Mouse (Mus musculus) limb, embryonic 11.5 days (tissue): Measurements from ENCODE around the gene Itga8. TPM values are rescaled to one million over a fixed set of nuclear protein-coding genes. Genes with fewer than 3 reads are reported as not detected.

Experiments
- ATAC-seq: fragments of 200-750 bp; cut with Nextera tagmentation; 2 replicates; pipeline ENCODE4 v1.8.0; 2017; ENCODE audit warnings: low read depth; ENCODE audit not compliant: insufficient number of reproducible peaks, low FRiP score, low TSS enrichment
- DNase-seq: peaks from one replicate; pipeline ENCODE4 v3.0.0-alpha.2; 2015; ENCODE audit warnings: low spot score
- H3K27ac ChIP-seq: fragments of 300-500 bp; sonication (generic); replicated peaks from 2 replicates; pipeline ENCODE4 v1.5.1; 2014; ENCODE audit warnings: low read depth, mild to moderate bottlenecking, low read length
- H3K27me3 ChIP-seq: fragments of 300-500 bp; sonication (generic); 2 replicates; pipeline ENCODE4 v1.6.1; 2014; ENCODE audit warnings: mild to moderate bottlenecking, low read length, mixed read lengths; ENCODE audit not compliant: control insufficient read depth, insufficient read depth
- H3K36me3 ChIP-seq: fragments of 300-500 bp; sonication (generic); 2 replicates; pipeline ENCODE4 v1.6.1; 2014; ENCODE audit warnings: mild to moderate bottlenecking, low read length, moderate library complexity, mixed read lengths; ENCODE audit not compliant: control insufficient read depth, insufficient read depth
- H3K4me1 ChIP-seq: fragments of 300-500 bp; sonication (generic); 2 replicates; pipeline ENCODE4 v1.6.1; 2014; ENCODE audit warnings: low read length, mixed read lengths; ENCODE audit not compliant: control insufficient read depth, insufficient read depth
- H3K4me2 ChIP-seq: fragments of 300-500 bp; sonication (generic); 2 replicates; pipeline ENCODE4 v1.6.1; 2014; ENCODE audit warnings: low read depth, mild to moderate bottlenecking, moderate library complexity; ENCODE audit not compliant: severe bottlenecking
- H3K4me3 ChIP-seq: fragments of 300-500 bp; sonication (generic); 2 replicates; pipeline ENCODE4 v1.5.1; 2014; ENCODE audit warnings: low read depth, low read length
- H3K9ac ChIP-seq: fragments of 300-500 bp; sonication (generic); 2 replicates; pipeline ENCODE4 v1.6.1; 2014; ENCODE audit warnings: mild to moderate bottlenecking, low read length
- H3K9me3 ChIP-seq: fragments of 300-500 bp; sonication (generic); 2 replicates; pipeline ENCODE4 v1.6.1; 2016; ENCODE audit warnings: low read length; ENCODE audit not compliant: control insufficient read depth
- WGBS: fragments of 180-500 bp; shearing (Covaris S2); extraction: QIAGEN DNeasy Blood & Tissue Kit; methylation state at CpG from one replicate; pipeline ENCODE4 v1.1.7; 2014; 5-methylcytosine and 5-hydroxymethylcytosine counted together
- polyA plus RNA-seq: library from polyadenylated mRNA; unstranded; fragments of >200 nt; fragmentation: Nextera tagmentation; extraction: Ambion mirVana; gene quantifications from 2 replicates; pipeline ENCODE4 v1.2.1, GENCODE M21; 2014

Gene Itga8
- polyA plus RNA-seq, 1 experiment from 2014 or later: 11.4 TPM

- no peak for DNase-seq
- H3K9me3 ChIP-seq: no peaks in the 10 kb centered on the region
- H3K4me2 ChIP-seq: no peak overlapping the region
- H3K27me3 ChIP-seq: no peaks in the 10 kb centered on the region
- H3K4me1 ChIP-seq: 0 out of 2 replicates have a peak, but pooled peaks cover 7% of the 10 kb centered on the region
- 85% methylated on average over 3 of the region's 3 CpGs for WGBS
- no peak for ATAC-seq
- H3K36me3 ChIP-seq: no peaks in the 10 kb centered on the region
- H3K9ac ChIP-seq: no peak overlapping the region
- no peak overlapping the region for H3K27ac ChIP-seq
- H3K4me3 ChIP-seq: no peak overlapping the region
These were observed 11.5 kb downstream of the Itga8 start for GRCm38 (mm10) chr2:12290235-12290634.

GRCm38 (mm10) chr2:12287831-12288230 lies 13.9 kb downstream of the Itga8 start:
- 0 out of 2 replicates have a peak, but pooled peaks cover 2% of the 10 kb centered on the region for H3K4me1 ChIP-seq
- H3K4me2 ChIP-seq: no peak overlapping the region
- no peak overlapping the region for H3K4me3 ChIP-seq
- H3K36me3 ChIP-seq: no peaks in the 10 kb centered on the region
- H3K27me3 ChIP-seq: no peaks in the 10 kb centered on the region
- H3K27ac ChIP-seq: no peak overlapping the region
- no peaks in the 10 kb centered on the region for H3K9me3 ChIP-seq
- no peak for ATAC-seq
- H3K9ac ChIP-seq: no peak overlapping the region
- no peak for DNase-seq
- 93% methylated on average over 3 of the region's 3 CpGs for WGBS

GRCm38 (mm10) chr2:12280664-12281063 lies 21.1 kb downstream of the Itga8 start:
- Histone ChIP-seq H3K9me3 (no peaks in the 10 kb centered on the region), H3K4me3 (no peak overlapping the region), H3K36me3 (no peaks in the 10 kb centered on the region), H3K27me3 (no peaks in the 10 kb centered on the region), H3K4me1 (no peaks in the 10 kb centered on the region), H3K27ac (no peak overlapping the region), H3K4me2 (no peak overlapping the region), H3K9ac (no peak overlapping the region)
- DNase-seq: no peak
- ATAC-seq: no peak
- WGBS: 92% methylated on average over 1 of the region's 1 CpGs

- Histone ChIP-seq H3K27me3 (no peaks in the 10 kb centered on the region), H3K27ac (no peak overlapping the region), H3K9ac (no peak overlapping the region), H3K4me1 (no peaks in the 10 kb centered on the region), H3K9me3 (no peaks in the 10 kb centered on the region), H3K4me2 (no peak overlapping the region), H3K4me3 (no peak overlapping the region), H3K36me3 (no peaks in the 10 kb centered on the region)
- DNase-seq (no peak), ATAC-seq (no peak)
- whole genome bisulfite sequencing: 38% methylated on average over 4 of the region's 4 CpGs
These were observed 22.6 kb downstream of the Itga8 start for GRCm38 (mm10) chr2:12279070-12279612.

- Histone ChIP-seq H3K9me3 (no peaks in the 10 kb centered on the region), H3K4me1 (peaks cover 4% of the 10 kb centered on the region; the same call in 1 of the 2 replicates), H3K27me3 (no peaks in the 10 kb centered on the region), H3K4me3 (no peak overlapping the region), H3K36me3 (no peaks in the 10 kb centered on the region; the same call in none of the 2 replicates), H3K4me2 (no peak overlapping the region), H3K27ac (no peak overlapping the region), H3K9ac (no peak overlapping the region)
- WGBS: 84% methylated on average over 2 of the region's 2 CpGs
- DNase-seq: no peak
- no peak for ATAC-seq
These were observed 44.9 kb downstream of the Itga8 start for GRCm38 (mm10) chr2:12256635-12257317.

- DNase-seq (no peak), ATAC-seq (peak; percentile 78)
- H3K36me3 ChIP-seq: no peaks in the 10 kb centered on the region; the same call in none of the 2 replicates
- H3K27me3 ChIP-seq: no peaks in the 10 kb centered on the region
- no peak overlapping the region for H3K4me2 ChIP-seq
- WGBS: 47% methylated on average over 2 of the region's 2 CpGs
- no peak overlapping the region for H3K4me3 ChIP-seq
- no peak overlapping the region for H3K27ac ChIP-seq
- H3K9me3 ChIP-seq: no peaks in the 10 kb centered on the region
- peaks cover 4% of the 10 kb centered on the region; the same call in 1 of the 2 replicates for H3K4me1 ChIP-seq
- H3K9ac ChIP-seq: no peak overlapping the region
These were observed 45.8 kb downstream of the Itga8 start for GRCm38 (mm10) chr2:12255901-12256300.

GRCm38 (mm10) chr2:12235345-12235744 lies 66.4 kb downstream of the Itga8 start:
- no peak for ATAC-seq
- H3K27ac ChIP-seq: no peak overlapping the region
- no peak for DNase-seq
- no peak overlapping the region for H3K9ac ChIP-seq
- no peak overlapping the region for H3K4me3 ChIP-seq
- no peak overlapping the region for H3K4me2 ChIP-seq
- peaks cover 2% of the 10 kb centered on the region; the same call in 1 of the 2 replicates for H3K36me3 ChIP-seq
- no peaks in the 10 kb centered on the region for H3K4me1 ChIP-seq
- H3K27me3 ChIP-seq: no peaks in the 10 kb centered on the region
- WGBS: 89% methylated on average over 3 of the region's 3 CpGs
- no peaks in the 10 kb centered on the region for H3K9me3 ChIP-seq

- no peak overlapping the region for H3K27ac ChIP-seq
- H3K4me2 ChIP-seq: no peak overlapping the region
- no peak overlapping the region for H3K9ac ChIP-seq
- H3K9me3 ChIP-seq: no peaks in the 10 kb centered on the region
- peaks cover 2% of the 10 kb centered on the region; the same call in 1 of the 2 replicates for H3K36me3 ChIP-seq
- ATAC-seq (no peak), DNase-seq (no peak)
- H3K27me3 ChIP-seq: no peaks in the 10 kb centered on the region
- 0 out of 2 replicates have a peak, but pooled peaks cover 2% of the 10 kb centered on the region for H3K4me1 ChIP-seq
- no peak overlapping the region for H3K4me3 ChIP-seq
- WGBS: 86% methylated on average over 2 of the region's 2 CpGs
These were observed 72.0 kb downstream of the Itga8 start for GRCm38 (mm10) chr2:12229721-12230120.
